Mouse (Mus musculus) embryo, embryonic 10.5 days (tissue): Measurements from ENCODE around the gene Hspb9.

ENCODE experiments used
- DNase-seq: peaks from one replicate; pipeline ENCODE4 v3.0.0-alpha.2; 2015; ENCODE audit warnings: low spot score

Gene Hspb9

GRCm38 (mm10) chr11:100730477-100731205 is 17.0 kb downstream of the Hspb9 start:
- DNase-seq: no peak

GRCm38 (mm10) chr11:100735134-100735865 is 21.6 kb downstream of the Hspb9 start:
- DNase-seq: no peak

- no peak for DNase-seq
Measured at GRCm38 (mm10) chr11:100735954-100736745, 22.5 kb downstream of the Hspb9 start.

GRCm38 (mm10) chr11:100736746-100737080 is 23.1 kb downstream of the Hspb9 start:
- no peak for DNase-seq

GRCm38 (mm10) chr11:100737105-100737733 is 23.6 kb downstream of the Hspb9 start:
- DNase-seq: no peak

- peak; percentile 100 for DNase-seq
Measured at GRCm38 (mm10) chr11:100738066-100738604, 24.5 kb downstream of the Hspb9 start, which contains the start of gene Rab5c. Gene Rab5c, minus strand, starts transcription at chr11:100738215.

- no peak for DNase-seq
Measured at GRCm38 (mm10) chr11:100738749-100739148, 25.1 kb downstream of the Hspb9 start.

GRCm38 (mm10) chr11:100741348-100741747 is 27.7 kb downstream of the Hspb9 start:
- no peak for DNase-seq

- peak; percentile 79 for DNase-seq
Measured at GRCm38 (mm10) chr11:100745085-100745484, 31.4 kb downstream of the Hspb9 start.

- no peak for DNase-seq
Measured at GRCm38 (mm10) chr11:100746546-100746945, 32.9 kb downstream of the Hspb9 start.

- DNase-seq: no peak
Measured at GRCm38 (mm10) chr11:100747114-100747513, 33.5 kb downstream of the Hspb9 start.

GRCm38 (mm10) chr11:100748620-100749019 is 35.0 kb downstream of the Hspb9 start:
- DNase-seq: no peak

- no peak for DNase-seq
Measured at GRCm38 (mm10) chr11:100749469-100749868, 35.8 kb downstream of the Hspb9 start.

- DNase-seq: no peak
Measured at GRCm38 (mm10) chr11:100750127-100750526, 36.5 kb downstream of the Hspb9 start.

GRCm38 (mm10) chr11:100752294-100752693 is 38.6 kb downstream of the Hspb9 start:
- DNase-seq: no peak

GRCm38 (mm10) chr11:100754021-100754692 is 40.5 kb downstream of the Hspb9 start:
- no peak for DNase-seq

- no peak for DNase-seq
Measured at GRCm38 (mm10) chr11:100754693-100755057, 41.0 kb downstream of the Hspb9 start.

- no peak for DNase-seq
Measured at GRCm38 (mm10) chr11:100756476-100756875, 42.8 kb downstream of the Hspb9 start.

- no peak for DNase-seq
Measured at GRCm38 (mm10) chr11:100757566-100757965, 43.9 kb downstream of the Hspb9 start.

- DNase-seq: peak; percentile 81
Measured at GRCm38 (mm10) chr11:100758707-100759610, 45.3 kb downstream of the Hspb9 start.
